Mouse (Mus musculus): Measurements from ENCODE around the gene Rps10.
"Not testable (repeated sequence)": the region's sequence is repeated elsewhere in the genome, so short reads cannot be mapped to it uniquely, and the experiment has no call there.

Gene Rps10

DNA sequence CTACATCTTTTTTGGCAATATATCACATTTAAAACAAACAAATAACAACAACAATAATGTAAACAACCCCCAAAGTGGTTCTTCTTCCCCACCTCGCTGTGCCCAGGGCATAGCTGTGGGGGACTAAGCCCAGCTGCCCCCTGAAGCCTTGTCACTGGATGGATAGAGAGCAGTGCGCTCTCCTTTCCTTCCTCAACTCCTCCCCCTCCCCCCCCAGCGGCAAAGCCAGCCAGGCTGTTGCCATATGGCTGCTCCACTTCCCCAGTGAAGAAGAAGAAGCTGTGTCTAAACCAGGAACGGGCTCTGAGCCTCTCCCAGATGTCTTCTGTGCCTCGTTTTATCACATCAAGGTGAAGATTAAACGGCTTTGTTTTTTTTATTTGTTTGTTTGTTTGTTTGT, 6.6 kb upstream of the Rps10 start:
- DNase-seq: no peak

DNA sequence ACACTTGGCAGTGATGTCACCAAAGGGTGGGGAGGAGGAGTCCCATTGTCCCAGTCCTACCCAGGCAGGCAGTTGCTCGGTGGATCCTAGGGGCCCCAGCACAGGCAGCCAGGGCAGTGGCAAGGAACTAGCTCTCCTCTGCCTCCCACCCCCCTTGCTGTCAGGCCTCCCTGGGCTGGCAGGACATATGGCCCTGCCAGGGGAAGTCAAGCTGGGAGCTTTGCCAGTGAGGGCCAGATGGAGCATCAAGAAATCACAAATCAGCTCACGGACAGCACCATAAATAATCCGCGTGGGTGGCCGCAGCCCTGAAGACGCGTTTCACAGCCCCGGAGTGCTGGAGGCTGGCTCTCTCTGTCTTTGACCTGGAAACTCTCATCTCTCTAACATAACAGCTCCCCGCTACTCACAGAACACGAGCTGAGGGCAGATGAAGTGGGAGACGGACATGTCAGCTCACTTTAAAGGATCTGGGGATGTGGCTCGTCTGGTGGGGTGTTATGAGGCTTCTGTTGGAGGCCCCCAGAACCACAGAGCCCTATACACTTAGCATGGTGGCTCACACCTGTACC, 6.1 kb upstream of the Rps10 start:
- DNase-seq: no peak

DNA sequence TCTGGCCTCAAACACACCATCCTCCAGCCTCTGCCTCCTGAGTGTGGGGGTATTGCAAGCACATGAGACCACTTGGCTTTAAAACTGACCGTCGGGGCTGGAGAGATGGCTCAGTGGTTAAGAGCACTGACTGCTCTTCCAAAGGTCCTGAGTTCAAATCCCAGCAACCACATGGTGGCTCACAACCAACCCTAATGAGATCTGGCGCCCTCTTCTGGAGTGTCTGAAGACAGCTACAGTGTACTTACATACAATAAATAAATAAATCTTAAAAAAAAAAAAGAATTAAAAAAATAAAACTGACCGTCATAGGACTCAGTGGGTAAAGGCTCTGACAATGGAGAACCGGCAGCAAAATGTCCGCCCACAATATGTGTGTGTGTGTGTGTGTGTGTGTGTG, 3.4 kb upstream of the Rps10 start:
- not testable (repeated sequence) for DNase-seq

DNA sequence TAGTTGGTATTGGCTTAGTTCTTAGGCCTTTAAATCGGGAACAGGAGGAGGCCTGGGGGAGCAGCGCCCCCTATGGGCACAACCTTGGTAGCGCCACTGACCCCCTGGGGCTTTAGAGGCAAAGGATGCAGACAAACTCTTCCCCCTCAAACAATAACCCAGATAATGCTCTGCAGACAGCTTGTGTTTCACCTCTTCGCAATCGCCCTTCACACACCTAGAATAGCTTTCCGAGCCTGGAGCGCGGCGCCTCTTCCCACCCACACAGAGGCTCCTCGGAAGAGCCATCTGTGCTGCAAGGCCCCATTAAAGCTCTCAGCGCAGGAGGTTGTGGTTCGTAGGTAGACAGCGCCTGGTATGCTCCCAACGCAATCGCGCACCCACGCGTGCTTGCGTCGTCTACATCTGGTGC, 2.5 kb upstream of the Rps10 start:
- peak; percentile 36 for DNase-seq

DNA sequence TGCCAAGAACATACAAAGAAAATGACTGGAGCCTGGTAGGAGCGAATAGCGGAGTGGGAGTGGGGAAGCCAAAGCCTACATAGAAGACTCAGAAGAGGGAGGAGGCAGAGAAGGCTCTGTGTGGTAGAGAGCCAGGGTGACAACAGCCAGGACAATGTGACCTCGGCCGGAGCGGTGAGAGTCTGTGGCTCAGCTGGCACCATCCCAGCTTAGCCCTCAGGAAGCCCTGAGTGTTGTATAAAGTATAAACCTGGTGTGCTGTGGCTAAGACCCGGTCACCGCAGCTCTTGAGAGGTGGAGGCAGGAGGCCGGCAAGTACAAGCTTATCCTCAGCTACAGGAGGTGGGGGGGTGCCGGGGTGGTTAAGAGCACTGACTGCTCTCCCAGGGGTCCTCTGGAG, 864 bp upstream of the Rps10 start:
- DNase-seq: no peak

DNA sequence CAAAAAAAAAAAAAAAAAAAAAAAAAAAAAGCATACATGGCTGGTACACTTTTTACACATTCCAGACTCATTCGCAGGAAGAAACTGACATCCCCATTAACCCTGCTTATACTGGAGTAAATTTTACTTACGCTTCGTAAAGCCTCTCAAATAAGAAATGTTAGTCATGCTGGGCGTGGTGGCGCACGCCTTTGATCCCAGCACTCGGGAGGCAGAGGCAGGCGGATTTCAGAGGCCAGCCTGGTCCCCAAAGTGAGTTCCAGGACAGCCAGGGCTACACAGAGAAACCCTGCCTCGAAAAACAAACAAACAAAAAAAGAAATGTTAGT, 930 bp downstream of the Rps10 start:
- not testable (repeated sequence) for DNase-seq

DNA sequence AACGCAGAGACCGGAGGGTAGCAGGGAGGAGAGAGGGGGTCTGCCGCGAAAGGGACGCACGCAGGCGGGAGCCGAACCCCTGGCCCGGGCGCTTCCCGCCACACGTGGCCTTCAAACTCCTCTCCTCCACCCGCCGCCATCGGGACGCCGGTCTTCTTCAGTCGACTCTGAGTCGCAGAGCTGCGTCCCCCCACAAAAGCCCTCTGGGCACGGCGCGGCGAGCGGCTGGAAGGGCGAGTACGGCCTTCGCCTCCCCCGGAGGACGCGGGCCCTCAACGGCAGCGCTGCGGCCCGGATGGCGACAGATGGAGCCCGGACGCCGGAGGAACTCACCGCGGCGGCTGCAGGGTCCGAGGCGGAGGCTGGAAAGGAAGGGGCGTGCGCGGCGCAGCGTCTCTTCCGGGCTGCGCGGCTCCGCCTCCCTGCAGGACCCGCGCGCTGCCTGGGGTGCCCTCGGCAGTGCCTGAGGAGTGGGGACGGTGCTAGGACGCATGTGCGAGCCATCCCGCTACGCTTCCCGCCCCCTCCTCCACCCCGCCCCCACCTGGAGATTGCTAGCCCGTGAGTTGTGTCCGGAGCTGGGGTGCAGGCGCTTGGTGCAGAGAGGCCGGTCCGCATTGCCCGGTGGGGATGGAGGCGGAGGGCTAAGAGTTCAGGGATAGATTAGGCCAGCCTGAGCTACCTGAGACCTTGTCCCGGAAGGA, 1.4 kb downstream of the Rps10 start, which contains the start of gene RPS10-NUDT3:
RPS10-NUDT3 (minus strand) TSS at position 352 of the 704 bp plus-strand sequence.
- peak; percentile 90 for DNase-seq

DNA sequence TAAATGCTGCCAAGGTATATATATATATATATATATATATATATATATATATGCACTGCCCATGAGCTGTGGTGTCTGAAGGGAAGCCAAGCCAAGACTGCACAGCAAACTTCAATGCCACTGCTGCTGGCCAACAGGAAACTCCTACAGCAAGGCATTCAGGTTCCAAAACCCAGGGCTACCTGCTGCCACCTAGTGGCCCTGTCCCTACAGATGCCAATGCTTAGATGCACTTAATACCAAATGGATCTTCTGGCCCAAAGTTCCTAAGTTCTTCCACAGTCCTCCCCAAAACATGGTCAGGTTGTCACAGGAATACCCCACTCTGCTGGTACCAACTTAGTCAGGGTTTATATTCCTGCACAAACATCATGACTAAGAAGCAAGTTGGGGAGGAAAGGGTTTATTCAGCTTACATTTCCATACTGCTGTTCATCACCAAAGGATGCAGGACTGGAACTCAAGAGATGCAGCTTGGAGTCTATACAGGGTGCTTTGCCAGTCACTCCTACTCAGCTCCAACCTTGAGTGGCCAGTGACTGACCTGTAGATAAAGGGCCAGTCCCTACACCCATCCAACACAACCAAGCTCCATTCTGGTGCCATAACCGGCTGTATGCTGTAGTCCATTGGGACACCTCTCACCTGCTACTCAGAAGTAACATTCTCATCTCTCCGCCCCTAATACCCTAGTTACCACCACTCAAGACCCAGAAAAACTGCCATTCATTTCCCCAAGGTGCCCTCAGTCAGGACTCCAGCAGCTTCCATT, 7.0 kb downstream of the Rps10 start:
- peak; percentile 82 for DNase-seq

DNA sequence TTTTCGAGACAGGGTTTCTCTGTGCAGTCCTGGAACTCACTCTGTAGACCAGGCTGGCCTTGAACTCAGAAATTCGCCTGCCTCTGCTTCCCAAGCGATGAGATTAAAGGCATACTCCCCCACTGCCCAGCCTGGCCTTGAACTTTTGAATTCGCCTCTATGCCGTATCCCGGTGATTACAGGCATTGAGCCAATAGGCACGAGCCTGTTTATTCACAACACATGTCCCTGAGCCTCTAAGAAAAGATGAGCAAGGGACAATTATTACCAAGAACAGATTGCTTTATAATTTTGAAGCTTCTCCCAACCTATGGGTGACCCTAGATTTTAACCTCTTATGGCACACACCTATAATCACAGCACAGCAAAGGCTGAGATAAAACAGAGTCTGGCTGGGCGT, 8.1 kb downstream of the Rps10 start:
- DNase-seq: no peak

DNA sequence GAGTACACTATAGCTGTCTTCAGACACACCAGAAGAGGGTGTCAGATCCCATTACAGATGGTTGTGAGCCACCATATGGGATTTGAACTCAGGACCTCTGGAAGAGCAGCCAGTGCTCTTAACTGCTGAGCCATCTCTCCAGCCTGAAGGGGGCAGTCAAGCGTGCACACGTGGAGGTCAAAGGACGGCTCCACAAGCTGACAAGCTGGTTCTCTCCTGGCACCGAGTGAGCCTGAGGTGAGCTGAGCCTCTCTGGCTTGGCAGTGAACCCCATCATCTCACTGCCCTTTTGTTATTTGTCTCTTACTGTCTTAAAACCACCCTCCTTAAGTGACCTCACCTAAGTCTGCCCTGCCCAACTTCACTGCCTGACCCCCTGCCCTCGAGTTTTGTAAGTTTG, 9.0 kb downstream of the Rps10 start:
- DNase-seq: no peak

DNA sequence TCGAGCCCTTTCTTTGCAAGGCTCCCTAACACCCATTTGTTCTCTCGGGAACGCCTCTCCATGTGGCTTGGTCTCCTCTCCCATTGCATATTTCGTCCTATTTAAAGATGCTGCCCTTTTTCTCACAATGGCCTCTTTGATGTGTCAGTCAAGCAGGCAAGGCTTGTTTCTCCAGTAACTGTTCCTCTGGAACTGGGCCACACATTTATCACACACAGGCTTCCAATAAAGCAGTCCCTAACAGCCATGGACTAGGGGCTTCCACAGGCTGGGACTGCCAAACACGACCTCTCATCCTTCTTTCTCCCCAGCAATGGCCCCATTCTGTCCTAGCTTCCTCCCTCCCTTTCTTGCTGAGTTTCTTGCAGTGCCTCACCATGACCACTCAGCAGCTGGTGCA, 9.8 kb downstream of the Rps10 start:
- DNase-seq: no peak

DNA sequence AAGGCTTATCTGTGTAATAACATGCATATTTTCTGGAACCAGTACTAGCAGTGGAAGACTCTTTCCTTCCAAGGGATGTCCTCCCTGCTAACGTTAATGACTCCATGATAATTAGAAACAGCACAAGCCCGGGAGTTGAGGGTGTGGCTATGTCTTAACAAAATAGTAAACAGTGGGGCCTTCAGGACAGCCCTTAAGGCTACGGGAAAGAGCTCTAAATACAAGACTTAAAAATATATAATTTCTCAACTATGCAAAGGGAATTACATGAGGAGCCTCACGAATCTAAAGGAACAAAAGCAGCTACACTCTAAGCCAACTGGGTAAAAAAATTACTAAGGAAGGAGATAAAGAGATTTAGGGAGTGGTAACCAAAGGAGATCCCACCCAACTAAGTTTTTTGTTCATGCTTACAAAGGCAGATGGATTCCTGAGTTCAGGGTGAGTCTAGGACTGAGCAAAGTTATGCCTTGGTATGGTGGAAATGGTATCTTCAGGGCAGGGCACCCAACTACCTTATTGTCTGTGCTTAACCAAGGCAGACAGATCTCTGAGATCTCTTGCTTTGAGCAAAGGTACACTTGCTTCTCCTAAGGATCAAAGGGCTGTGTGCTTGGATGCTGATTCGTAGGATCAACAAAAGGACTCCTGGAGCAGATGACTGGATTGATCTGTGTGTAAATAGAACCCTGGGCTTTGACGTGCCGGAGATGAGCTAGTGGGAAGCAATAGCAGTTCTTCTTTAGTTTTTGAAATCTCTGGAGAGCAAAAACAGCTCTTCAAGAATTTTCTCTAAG, 10.8 kb downstream of the Rps10 start:
- no peak for DNase-seq

DNA sequence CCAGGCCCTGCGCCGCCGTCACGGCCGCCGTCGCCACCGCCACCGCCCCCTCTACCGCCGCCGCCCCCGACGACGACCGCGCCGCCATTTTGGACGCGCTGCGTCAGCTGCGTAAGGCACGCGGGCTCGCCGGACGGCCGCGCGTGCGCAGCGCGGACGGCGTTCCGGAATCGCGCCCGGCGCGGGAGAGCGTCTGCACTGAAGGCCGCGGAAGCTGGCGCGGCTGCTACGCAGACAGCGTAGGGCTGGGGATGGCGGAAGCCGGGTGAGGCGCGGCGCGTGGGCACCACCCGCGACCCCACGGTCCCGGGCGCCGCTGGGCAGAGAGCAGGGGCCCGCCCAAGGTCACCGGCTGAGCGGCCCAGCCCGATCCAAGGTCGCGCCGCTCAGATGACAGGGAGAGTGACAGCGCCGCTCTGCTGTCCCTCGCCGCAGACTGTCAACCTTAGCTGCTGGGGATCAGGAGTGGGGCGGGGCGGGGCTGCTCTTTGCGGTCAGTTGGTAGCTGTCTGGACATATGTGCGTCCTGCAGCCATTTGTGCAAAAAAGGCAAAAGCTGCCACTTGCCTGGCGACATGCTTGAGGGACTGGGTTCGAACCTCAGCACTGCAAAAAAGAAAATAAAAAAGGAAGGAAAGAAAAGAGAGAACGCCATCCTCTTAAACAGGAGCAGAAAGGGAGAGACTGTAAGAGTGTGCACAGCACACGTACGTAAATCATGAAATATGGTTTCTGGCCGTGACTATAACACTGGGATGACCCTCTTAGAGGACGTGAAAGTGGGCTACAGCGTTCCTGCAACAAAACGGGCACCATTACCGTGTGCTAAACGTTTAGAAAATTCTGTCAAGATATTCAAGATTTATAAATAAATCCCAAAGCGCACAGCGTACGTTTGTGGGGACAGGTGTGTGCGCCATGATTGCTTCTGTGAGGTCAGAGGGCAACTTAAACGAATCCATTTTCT, 12.8 kb downstream of the Rps10 start, which contains the start of gene Nudt3:
Nudt3 (minus strand) TSS at position 136 of the 967 bp plus-strand sequence.
- peak; percentile 92 for DNase-seq

DNA sequence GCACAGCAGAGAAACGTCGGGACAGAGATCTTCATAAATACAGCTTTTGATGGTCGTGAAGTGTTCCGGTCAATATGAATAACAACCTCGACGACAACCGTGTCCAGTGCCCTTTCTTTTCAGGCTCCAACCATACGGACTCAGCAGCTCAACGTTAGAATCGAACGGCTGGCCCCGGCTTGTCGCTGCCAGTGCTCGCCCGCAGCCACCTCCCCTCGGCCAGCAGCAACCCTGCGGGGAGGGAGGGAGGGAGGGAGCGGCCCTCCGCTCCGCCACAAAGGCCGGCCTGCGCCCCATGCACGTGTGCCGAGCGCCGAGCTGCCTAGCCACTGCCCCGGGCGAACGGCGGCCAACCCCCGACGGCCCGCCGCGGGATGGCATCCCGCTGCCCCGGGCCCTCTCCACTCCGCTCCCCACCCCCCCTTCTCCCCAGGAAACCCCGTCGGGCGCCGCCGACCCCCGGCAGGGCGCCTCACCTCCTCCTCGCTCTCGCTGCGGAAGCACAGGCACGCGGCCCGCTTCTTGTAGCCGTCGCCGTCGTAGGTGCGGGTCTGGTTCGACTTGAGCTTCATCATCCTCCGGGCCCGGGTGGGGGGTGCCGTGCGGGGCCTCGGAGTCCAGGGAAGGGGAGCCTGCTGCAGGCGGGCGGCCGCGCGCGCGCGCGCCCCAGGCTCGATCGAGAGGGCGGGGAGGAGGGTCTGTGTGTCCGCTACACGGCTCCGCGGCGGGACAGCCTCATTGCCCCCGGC, 13.7 kb downstream of the Rps10 start:
- peak; percentile 71 for DNase-seq

DNA sequence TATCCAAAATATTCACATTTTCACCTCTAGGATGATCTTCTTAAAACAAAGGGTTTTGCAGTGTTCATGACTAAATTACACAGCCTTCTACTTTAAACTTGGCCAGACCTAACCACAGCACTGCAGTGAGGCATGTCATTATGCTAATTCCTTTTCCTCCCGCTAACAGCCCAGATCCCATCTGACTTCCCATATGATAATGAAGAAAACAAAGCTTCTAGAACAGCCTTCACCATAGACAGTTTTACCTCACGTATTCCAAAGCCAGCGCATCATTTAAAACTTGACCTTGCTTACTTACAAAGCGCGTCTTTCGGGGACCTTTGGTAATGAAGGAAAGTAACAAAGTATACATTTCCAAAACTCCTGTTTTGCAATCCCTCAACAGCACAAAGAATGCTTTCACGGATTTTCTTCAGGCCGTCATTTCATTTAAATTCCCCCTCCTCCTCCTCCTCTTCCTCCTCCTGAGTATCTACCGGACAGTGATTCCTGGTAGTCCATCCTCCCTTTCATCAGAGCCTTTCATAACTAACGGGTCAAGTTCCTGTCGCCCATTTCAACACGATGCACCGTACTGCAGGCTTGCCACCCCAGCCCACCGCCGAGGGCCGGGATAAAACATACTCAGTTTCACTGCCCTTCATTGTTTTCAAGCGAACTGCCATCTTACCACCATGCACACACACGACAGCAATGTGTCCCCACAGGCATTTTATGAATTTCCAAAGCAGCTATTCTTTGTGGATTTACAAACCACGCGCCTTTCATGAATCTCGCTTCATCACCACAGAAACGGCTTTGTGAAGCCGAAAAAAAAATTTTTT, 14.6 kb downstream of the Rps10 start:
- peak; percentile 23 for DNase-seq

DNA sequence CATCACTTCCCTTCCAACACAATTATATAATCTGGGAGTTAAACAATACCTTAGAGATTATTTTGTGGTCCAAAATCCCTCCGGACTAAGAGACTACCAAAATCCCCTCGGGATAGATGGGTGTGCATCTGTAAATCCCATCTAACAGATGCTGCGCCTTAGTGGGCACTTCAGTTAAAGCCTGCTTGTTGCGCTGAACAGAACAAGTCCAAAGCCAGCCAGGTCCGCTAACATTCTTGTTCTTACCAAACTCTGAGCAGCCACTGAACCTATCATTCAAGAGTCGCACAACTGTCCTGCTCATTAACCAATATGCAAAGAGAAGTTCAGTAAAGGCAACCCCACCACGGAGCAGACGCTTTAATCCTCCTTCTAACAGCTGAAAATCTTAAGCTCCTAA, 15.3 kb downstream of the Rps10 start:
- DNase-seq: no peak

DNA sequence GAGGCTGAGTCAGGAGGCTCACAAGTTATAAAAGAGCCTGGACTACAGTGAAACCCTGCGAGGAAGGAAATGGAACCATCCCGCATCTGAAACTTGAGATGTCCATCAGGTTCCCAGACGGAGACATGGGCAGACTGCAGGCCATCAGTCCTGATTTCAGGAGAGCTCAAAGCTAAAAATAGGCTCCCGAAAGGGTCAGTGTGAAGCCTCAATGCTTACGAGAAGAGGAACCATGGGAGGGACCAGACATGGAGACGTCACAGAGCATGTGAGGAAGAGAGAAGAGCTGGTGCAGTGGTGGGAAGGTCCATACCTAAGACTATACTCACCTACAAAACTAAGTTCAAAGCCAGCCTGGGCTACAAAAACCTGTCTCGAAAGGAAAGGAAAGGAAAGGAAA, 21.1 kb downstream of the Rps10 start:
- DNase-seq: no peak

DNA sequence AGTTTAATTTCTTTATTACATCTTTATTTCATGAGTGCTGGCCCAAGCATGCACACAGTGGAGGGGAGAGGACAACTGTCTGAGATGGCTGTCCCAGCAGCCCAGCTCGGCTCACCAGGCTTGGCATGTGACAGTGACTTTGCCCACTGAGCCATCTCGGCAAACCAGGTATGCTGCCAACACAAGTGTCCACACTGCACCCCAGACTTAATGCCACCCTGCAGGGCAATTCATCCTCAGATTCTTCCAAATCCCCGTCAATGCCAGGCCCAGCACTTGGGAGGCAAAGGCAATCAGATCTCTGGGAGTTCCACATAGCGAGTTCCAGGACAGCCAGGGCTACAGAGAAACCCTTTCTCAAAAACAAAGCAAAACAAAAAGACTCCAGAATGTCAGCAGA, 23.5 kb downstream of the Rps10 start:
- no peak for DNase-seq

DNA sequence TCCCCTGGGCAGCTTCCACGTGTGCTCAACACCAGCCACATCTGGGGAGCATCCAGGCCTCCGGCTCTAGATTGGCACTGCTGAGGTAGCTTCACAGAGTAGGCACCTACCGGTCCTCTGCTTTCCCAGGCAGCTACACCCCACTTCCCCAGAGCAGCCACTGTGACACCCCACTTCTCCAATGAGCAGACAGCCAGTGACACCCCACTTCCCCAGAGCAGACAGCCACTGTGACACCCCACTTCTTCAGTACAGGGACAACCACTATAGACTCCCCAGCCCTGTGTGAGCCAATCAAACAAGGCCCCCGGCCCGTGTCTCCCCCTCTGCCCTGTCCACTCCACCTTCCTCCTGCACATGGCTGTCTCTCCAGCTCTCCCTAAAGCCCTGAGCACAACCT, 24.5 kb downstream of the Rps10 start:
- DNase-seq: no peak

DNA sequence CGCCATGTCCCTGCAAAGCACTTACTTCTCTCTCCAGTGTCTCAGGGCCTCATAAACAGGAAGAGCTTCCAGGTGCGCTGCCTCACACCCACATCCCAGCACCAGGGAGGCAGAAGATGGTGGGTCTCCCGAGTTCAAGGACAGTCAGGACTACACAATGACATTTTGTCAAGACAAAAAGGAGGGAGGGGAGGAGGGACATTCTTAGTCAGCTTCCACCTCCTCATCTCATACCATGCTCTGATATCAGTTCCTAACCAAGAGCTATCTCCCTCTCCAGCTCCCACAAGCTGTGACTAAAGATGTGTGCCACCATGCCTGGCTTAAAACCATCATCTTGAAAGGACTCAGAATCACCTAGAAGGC, 25.0 kb downstream of the Rps10 start:
- no peak for DNase-seq

Data from thymus, postnatal 25 days (tissue).